Mouse (Mus musculus): ENCODE measurements around the gene Stau1.

Gene Stau1

DNA sequence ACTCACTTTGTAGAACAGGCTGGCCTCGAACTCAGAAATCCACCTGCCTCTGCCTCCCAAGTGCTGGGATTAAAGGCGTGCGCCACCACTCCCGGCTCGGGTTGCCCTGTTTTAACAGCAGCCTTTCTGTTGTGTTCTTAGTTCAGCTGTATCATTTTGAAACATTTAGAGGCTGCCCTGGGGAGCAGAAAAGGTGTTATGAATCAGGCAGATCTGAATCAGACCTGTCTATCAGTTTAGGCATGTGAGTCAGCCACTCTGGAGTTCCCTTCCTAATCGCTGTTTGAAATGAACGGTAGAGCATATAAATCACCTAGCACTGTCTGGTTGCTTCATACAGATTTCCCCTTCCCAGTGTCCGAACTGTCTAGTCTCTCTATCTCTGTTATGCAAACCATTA, 85.6 kb downstream of the Stau1 start:
- no peak for DNase-seq (ENCODE audit: low read depth)

DNA sequence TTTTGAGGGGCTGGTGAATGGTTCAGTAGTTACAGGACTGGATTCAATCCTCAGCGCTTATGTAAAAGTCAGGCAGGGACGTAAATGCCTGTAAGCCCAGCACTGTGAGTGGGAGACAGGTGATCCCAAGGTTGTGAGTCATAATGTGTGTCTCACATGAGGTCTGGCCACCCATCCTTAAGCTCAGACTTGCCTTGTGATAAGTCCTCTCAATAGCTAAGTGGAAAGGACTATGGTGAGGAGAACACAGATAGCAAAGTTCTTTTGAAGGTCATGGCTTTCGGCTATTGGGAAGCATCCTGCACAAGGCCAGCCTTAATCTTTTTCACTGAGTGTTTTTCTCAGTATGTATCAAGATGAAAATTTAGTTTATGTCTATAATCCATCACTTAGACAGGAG, 86.4 kb downstream of the Stau1 start:
- no peak for DNase-seq (ENCODE audit: low read depth)

DNA sequence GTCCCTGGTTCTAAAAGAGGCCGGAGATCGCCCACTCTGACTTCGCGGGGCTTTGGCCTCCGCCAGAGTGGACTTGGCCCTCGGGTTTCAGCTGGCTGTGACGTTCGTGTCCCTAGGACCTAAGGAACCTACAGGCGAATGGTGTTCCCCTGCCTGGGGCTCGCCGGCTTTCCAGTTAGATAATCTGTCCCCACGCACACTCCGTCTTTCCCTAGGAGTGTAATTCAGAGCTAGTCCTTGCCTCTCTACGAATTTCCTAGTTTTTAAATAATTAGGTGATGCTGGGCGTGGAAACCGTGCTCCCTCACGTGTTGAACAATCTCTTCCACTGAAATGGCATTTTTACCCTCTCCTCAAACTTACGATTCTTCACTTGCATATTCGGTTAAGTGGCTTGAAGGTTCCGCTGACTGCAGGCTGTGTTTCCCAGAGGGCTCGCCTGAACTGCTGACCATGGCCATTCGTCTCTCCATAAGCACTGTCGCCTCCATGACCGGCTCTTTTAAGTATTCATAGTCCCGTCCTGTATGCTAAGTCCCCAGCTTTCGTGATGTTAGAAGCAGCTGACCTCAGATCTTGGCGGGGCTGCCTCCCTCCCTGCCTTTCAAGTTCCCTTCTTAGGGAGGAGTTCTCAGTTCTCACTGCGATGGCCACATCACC, 89.4 kb downstream of the Stau1 start:
- DNase-seq (ENCODE audit: low read depth) = peak; percentile 30

DNA sequence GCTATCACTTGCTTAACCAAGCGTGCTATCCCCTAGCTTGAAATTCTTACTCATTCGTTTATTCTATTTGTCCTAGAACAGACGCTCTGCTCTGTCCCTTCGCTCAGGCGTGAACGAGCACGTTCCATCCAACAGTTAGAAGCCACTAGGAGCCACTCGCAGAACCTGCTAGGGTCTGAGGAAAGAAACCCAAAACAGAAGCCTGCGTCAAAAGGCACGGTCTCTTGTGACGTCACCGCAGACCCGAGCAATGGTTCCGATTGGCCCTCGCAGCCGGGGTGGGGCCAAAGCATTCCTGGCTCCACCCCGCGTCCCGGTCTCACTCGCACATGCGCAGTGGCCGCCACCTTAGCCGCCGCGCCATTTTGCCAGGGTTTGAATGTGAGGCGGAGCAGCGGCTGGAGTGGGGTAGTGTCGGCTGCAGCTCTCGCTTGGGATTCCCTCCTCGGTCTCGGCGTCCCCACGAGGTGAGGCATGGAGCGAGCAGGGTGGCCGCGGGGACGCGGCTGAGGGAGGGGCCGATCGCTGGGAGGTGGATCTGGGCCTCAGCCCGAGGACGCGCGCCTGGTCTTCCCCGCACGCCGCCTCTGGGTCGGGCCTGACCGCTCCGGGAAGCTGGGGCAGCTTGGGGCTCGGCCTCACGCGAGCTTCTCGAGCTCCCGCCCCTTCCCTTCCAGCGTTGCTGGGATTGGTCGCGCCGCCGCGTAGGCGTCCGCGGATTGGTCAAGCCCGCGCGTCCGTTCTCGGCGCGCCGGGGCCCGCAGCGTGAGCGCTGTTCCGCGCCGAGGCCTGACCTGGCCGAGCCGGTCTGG, 90.2 kb downstream of the Stau1 start, which contains the start of gene Cse1l:
Gene Cse1l, plus strand, starts transcription at position 330 of the 812 bp plus-strand sequence.
- DNase-seq (ENCODE audit: low read depth) = peak; percentile 95

DNA sequence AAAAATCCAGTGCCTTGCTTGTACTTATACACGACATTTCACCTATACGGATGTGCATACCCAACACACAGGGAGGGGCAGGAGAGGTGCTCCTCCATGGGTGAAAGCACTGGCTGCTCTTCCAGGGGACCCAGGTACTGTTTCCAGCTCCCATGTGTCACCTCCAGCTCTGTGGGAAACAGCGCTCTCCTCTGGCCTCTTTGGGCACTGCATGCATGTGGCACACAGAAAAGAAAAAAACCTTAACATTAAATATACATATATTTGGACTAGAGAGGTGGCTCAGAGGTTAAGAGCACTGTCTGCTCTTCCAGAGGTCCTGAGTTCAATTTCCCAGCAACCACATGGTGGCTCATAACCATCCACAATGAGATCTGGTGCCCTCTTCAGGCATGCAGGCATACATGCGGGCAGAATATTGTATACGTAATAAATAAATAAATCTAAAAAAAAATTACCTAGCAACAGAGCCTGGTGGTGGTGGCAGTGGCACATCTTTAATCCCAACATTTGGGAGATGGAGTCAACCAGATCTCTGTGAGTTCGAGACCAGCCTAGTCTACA, 92.3 kb downstream of the Stau1 start:
- DNase-seq (ENCODE audit: low read depth) = no peak

DNA sequence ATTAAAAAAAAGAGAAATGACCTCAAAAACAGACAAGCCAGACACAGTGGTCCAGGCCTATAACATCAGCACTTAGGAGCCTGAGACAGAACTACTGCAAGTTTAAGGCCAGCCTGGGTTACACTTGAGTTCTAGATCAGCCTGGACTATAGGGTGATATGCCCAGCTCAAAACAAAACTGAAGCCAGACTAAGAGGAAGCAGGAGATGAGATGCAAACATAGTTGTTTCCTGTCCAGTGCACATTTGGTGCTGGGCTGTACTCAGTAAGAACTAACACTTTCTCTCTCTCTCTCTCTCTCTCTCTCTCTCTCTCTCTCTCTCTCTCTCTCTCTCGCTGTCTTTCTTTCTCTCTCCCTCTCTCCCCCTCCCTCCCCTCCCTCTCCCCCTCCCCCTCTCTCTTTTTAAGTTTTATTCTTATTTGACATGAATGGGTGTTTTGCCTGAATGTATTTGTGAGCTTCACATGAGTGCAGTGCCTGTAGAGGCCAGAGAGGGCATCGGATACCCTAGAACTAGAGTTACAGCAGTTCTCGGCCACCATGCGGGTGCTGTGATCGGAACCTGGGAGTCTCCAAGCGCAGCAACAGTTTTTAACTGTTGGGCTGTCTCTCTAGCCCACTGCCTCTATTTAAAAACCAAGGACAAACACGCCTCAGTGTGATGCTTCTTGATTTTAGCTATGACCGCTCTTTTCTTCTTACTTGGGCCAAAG, 95.2 kb downstream of the Stau1 start:
- no peak for DNase-seq (ENCODE audit: low read depth)

DNA sequence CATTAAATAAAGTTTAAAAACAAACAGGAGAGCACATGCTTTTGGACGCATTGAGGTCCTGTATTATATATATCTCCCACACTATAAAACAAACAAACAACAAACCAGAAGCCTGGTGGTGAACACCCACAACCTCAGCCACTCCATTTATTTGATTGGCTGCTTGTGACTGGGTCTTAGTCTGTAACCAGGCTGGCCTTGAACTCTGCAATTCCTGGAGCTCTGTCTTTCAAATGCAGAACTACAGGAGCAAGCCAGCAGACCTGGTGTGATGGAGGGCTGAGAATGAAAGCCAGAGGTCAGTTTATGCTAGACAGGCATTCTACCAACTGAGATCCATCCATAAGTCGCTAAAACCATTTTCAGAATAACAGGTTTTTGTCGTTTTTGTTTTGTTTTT, 96.4 kb downstream of the Stau1 start:
- DNase-seq (ENCODE audit: low read depth) = no peak

DNA sequence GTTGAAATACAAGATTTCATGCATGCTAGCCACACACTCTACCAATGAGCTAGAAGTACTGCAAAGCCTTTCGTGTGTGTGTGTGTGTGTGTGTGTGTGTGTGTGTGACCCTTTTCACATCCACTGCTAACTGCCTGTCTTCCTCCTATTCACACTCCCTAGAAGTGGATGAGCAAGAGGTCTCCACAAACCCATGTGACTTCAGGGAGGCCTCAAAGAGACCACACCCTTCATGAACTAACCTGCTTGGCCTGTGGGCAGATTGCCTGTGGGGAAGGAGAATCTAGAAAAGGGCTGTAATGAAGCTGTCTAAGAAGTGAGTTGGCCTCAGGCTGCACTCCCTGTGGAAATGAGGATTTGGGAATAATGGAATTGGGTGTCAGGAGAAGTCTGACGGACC, 96.9 kb downstream of the Stau1 start:
- no peak for DNase-seq (ENCODE audit: low read depth)

All from c-Kit-positive CD71-positive TER-119-negative erythroid progenitor cells, embryonic 14.5 days (primary cell).